Mouse (Mus musculus) liver, embryonic 12.5 days (tissue): ENCODE data around the gene Zfp189. TPM values are rescaled to one million over a fixed set of nuclear protein-coding genes. Genes with fewer than 3 reads are reported as not detected.
"Not testable (repeated sequence)": the region's sequence is repeated elsewhere in the genome, so short reads cannot be mapped to it uniquely, and the experiment has no call there.

Experiments used
- ATAC-seq: fragments of 200-750 bp; cut with Nextera tagmentation; 2 replicates; pipeline ENCODE4 v1.8.0; 2017; ENCODE audit warnings: moderate number of reproducible peaks, mild to moderate bottlenecking, moderate library complexity
- H3K27ac ChIP-seq: fragments of 300-500 bp; sonication (generic); 2 replicates; pipeline ENCODE4 v1.5.1; 2016; ENCODE audit warnings: mild to moderate bottlenecking
- H3K27me3 ChIP-seq: fragments of 300-500 bp; sonication (generic); replicated peaks from 2 replicates; pipeline ENCODE4 v1.6.1; 2016; ENCODE audit warnings: mild to moderate bottlenecking, moderate library complexity
- H3K36me3 ChIP-seq: fragments of 300-500 bp; sonication (generic); 2 replicates; pipeline ENCODE4 v1.6.1; 2016; ENCODE audit warnings: mild to moderate bottlenecking, moderate library complexity
- H3K4me1 ChIP-seq: fragments of 300-500 bp; sonication (generic); 2 replicates; pipeline ENCODE4 v1.6.1; 2016
- H3K4me2 ChIP-seq: fragments of 300-500 bp; sonication (generic); 2 replicates; pipeline ENCODE4 v1.6.1; 2016; ENCODE audit warnings: mild to moderate bottlenecking, moderate library complexity
- H3K4me3 ChIP-seq: fragments of 300-500 bp; sonication (generic); 2 replicates; pipeline ENCODE4 v1.5.1; 2016; ENCODE audit warnings: mild to moderate bottlenecking, moderate library complexity
- H3K9ac ChIP-seq: fragments of 300-500 bp; sonication (generic); 2 replicates; pipeline ENCODE4 v1.6.1; 2016; ENCODE audit warnings: mild to moderate bottlenecking, moderate library complexity
- H3K9me3 ChIP-seq: fragments of 300-500 bp; sonication (generic); replicated peaks from 2 replicates; pipeline ENCODE4 v1.6.1; 2016; ENCODE audit warnings: mild to moderate bottlenecking, moderate library complexity
- WGBS: fragments of 180-500 bp; shearing (Covaris S2); methylation state at CpG from one replicate; pipeline ENCODE4 v1.1.7; 2016; ENCODE audit not compliant: insufficient replicate concordance; 5-methylcytosine and 5-hydroxymethylcytosine counted together
- polyA plus RNA-seq: library from polyadenylated mRNA; unstranded; fragments of >200 nt; fragmentation: Nextera tagmentation; extraction: Ambion mirVana; gene quantifications from 2 replicates; pipeline ENCODE4 v1.2.1, GENCODE M21; 2016

Zfp189 gene
- polyA plus RNA-seq, result 4.3 and 4.6 TPM in 2 replicates

DNA sequence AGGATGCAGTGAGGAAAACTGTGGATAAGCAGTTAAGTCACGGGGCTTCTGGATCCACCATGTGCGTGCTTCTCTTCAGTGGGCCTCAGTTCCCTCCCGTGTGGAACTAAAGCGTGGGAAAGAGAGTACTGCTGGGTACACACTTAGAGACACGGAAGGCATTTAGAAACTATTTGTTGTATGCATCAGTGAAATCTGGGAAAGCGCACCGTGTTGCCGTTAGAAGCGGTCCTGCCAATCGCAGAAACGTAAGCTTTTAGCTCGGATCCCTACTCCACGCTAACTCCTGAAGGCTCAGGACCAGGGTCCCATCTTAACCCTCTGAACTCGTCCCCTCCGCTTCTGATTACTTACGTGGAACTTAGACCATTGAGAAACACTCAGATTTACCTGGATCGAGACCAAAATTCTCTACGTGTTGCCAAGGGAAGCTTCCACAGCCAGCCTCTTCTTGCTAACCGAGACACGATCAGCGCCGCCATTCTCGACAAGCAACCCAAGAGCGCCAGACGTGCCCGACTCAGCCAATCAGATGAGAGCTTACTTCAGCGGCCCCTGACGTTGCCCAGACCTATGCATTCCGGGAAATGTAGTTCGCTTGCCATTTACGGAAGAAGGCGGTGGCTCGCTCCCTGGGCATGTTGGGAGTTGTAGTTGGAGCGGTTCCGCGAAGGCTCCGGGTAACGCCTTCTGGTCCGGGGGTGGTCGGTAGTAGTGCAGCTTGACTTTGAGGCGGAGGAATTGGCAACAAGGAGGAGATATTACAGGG, at the start of gene Zfp189, which contains the start of gene Mrpl50:
TSS of gene Zfp189 (plus strand) at position 605 of the 769 bp plus-strand sequence.
TSS of gene Mrpl50 (minus strand) at position 522 of the 769 bp plus-strand sequence.
- Histone ChIP-seq H3K9ac (peak within 1 kb of the TSS; percentile 80), H3K4me2 (peak within 1 kb of the TSS; percentile 82), H3K36me3 (peaks cover 42% of the 10 kb centered on the region), H3K4me1 (peaks cover 38% of the 10 kb centered on the region), H3K27me3 (no peaks in the 10 kb centered on the region), H3K4me3 (peak within 1 kb of the TSS; percentile 77), H3K9me3 (no peaks in the 10 kb centered on the region), H3K27ac (peak within 1 kb of the TSS; percentile 66; the same call in 1 of the 2 replicates)
- under 1% methylated on average over 41 of the region's 41 CpGs for WGBS
- ATAC-seq, result peak; percentile 99

GRCm38 (mm10) chr4:49473435-49474100, 47.4 kb upstream of the Zfp189 start, which contains the start of gene Acnat1:
Gene Acnat1 (minus strand): TSS chr4:49473912.
- Histone ChIP-seq H3K4me2 (peak within 1 kb of the TSS; percentile 53), H3K9ac (no peak within 1 kb of the TSS), H3K4me3 (no peak within 1 kb of the TSS)

DNA sequence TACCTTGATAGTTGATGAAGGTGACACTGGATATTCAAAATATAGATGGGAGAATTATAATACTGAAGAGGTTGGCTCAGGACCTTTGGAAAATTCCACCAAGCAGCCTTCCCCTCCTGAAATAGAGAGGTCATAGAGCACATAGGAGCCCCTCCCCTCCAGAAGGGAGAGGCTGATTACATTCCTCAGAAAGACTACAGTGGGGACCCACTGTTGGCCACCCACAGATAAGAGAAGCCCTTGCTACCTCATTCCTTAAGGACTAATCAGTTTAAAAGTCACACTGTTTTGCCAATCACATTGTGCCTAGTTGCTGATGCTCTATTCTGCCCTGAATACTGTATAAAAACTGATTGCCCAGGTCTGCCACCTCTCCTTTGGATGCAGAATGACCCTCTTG, 46.4 kb upstream of the Zfp189 start:
- Histone ChIP-seq H3K4me2 (peak overlapping the region; percentile 53), H3K4me3 (no peak overlapping the region), H3K27ac (peak overlapping the region; percentile 69), H3K27me3 (no peaks in the 10 kb centered on the region), H3K9ac (no peak overlapping the region), H3K9me3 (no peaks in the 10 kb centered on the region), H3K4me1 (peaks cover 62% of the 10 kb centered on the region), H3K36me3 (no peaks in the 10 kb centered on the region)
- ATAC-seq, result peak; percentile 93

More at GRCm38 (mm10) chr4:49473435-49474100, 47.4 kb upstream of the Zfp189 start, which contains the start of gene Acnat1:
- 45% methylated on average over 3 of the region's 3 CpGs for WGBS
- Histone ChIP-seq H3K36me3 (no peaks in the 10 kb centered on the region), H3K27ac (peak within 1 kb of the TSS; percentile 69), H3K27me3 (no peaks in the 10 kb centered on the region), H3K4me1 (peaks cover 58% of the 10 kb centered on the region), H3K9me3 (no peaks in the 10 kb centered on the region)
- ATAC-seq, result no peak

DNA sequence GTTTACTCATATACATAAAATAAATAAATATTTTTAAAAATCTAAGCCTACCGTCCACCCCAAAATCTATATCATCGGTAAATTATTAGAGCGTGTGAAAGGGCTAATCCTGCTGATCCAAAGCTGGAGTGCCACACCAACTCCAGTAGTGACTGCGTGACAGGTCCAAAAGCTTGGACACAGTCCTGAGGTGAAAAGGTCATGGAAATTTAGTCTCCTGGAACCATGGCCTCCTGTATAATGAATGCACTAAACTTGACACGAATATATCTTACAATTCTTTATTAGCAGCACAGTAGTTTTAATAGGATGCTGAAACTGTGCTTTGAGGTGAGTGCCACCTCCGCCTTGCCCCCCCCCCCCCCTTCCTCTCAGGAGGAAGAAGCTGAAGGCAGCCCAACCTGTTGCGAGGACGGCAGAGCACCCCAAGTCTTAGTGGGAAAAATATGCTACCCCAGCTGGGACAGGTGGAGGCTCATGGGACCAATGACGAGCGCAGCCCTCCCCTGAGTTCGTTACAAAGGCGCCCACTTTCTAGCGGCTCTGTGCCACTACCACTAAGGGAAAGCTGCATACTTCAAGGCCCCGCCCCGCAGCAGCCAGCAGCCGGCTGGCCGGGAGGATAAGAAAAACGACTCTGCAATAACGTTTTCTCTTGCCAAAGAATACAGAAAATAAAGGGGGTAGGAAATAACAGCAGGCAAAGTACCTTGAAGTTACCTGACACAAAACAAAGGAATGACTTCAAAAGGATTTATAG, 42.7 kb upstream of the Zfp189 start:
- H3K9me3 ChIP-seq, result no peaks in the 10 kb centered on the region
- peak overlapping the region; percentile 69 for H3K27ac ChIP-seq
- H3K36me3 ChIP-seq, result no peaks in the 10 kb centered on the region
- peaks cover 74% of the 10 kb centered on the region for H3K4me1 ChIP-seq
- peak overlapping the region; percentile 44 for H3K4me3 ChIP-seq
- peak overlapping the region; percentile 72 for H3K4me2 ChIP-seq
- WGBS, result 19% methylated on average over 19 of the region's 19 CpGs
- peak overlapping the region; percentile 68 for H3K9ac ChIP-seq
- peak; percentile 82 for ATAC-seq
- H3K27me3 ChIP-seq, result no peaks in the 10 kb centered on the region

- peak overlapping the region; percentile 68; the same call in 1 of the 2 replicates for H3K9ac ChIP-seq
- not testable (repeated sequence) for H3K36me3 ChIP-seq, H3K4me3 ChIP-seq, ATAC-seq, H3K9me3 ChIP-seq, H3K27me3 ChIP-seq
- H3K4me1 ChIP-seq, result peaks cover 66% of the 10 kb centered on the region
- H3K4me2 ChIP-seq, result peak overlapping the region; percentile 72
- H3K27ac ChIP-seq, result peak overlapping the region; percentile 69
- WGBS, result 13% methylated on average over 2 of the region's 2 CpGs
These were observed 41.9 kb upstream of the Zfp189 start for GRCm38 (mm10) chr4:49479035-49479434.

DNA sequence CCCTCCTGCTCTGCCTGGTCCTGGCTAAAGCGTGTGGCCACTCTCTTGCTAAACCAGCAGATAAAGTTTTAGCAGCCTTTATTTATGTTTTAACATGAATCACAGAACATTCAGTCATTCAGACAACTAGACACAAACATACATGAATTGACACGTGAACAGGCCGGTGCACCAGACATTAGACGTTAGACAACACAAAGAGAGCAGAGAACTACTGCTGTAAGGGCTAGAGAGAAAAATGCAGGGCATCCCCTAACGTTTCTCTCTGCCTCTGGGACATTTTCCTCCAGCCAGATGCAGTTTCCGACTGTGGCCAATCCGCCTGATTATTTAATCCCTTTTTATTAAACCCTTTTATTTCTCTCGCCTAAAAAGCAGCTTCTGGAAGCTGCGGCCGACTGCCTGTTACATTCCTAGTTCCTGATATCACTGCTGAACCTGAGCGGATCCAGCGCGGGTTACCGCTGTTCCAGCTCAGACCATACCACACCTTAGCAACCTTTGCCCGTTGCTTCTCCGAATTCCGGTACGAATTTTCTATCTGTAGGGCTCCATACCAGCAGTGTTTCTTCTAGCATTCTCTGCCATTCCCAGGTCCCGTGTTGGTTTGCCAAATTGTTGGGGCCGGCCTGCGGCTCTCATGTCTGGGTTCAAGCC, 40.7 kb upstream of the Zfp189 start:
- Histone ChIP-seq H3K9me3 (no peaks in the 10 kb centered on the region), H3K36me3 (no peaks in the 10 kb centered on the region), H3K27me3 (no peaks in the 10 kb centered on the region), H3K27ac (peak overlapping the region; percentile 47; the same call in 1 of the 2 replicates), H3K4me3 (no peak overlapping the region), H3K4me1 (peaks cover 54% of the 10 kb centered on the region), H3K4me2 (peak overlapping the region; percentile 37), H3K9ac (no peak overlapping the region)
- 37% methylated on average over 21 of the region's 21 CpGs for WGBS
- no peak for ATAC-seq

DNA sequence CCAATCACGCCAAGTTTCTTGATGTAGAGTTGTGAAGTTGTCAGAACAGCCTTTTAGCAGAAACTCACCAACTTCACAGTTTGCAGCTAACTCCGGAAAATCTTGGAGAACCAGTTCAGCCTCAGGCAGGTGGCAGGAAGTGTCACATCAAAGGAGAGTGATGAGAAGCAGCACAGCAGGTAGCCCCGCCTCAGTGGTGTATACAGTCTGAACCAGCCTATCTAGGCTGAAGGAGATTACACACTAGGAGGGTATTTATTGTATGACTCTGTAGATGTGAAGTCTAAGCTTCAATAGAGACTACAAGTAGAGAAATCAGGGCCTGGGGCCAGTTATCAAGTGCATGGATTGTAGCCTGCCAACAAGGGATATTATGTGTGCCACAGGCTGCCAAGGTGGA, 40.1 kb upstream of the Zfp189 start:
- no peaks in the 10 kb centered on the region for H3K36me3 ChIP-seq
- H3K27me3 ChIP-seq, result no peaks in the 10 kb centered on the region
- no peak overlapping the region for H3K9ac ChIP-seq
- H3K4me1 ChIP-seq, result peaks cover 48% of the 10 kb centered on the region
- no peak overlapping the region for H3K27ac ChIP-seq
- 62% methylated on average over 3 of the region's 3 CpGs for WGBS
- H3K9me3 ChIP-seq, result no peaks in the 10 kb centered on the region
- H3K4me2 ChIP-seq, result peak overlapping the region; percentile 37; the same call in 1 of the 2 replicates
- H3K4me3 ChIP-seq, result no peak overlapping the region
- no peak for ATAC-seq

- Histone ChIP-seq H3K4me2 (no peak overlapping the region), H3K36me3 (no peaks in the 10 kb centered on the region), H3K4me1 (peaks cover 11% of the 10 kb centered on the region), H3K4me3 (no peak overlapping the region), H3K9me3 (no peaks in the 10 kb centered on the region), H3K27ac (peak overlapping the region; percentile 54; the same call in 1 of the 2 replicates), H3K9ac (no peak overlapping the region), H3K27me3 (no peaks in the 10 kb centered on the region)
- peak; percentile 78 for ATAC-seq
These were observed 35.5 kb upstream of the Zfp189 start for GRCm38 (mm10) chr4:49485442-49485841.

- ATAC-seq, H3K9me3 ChIP-seq, H3K4me3 ChIP-seq, H3K9ac ChIP-seq, H3K36me3 ChIP-seq, H3K27me3 ChIP-seq, H3K4me1 ChIP-seq, H3K4me2 ChIP-seq: not testable (repeated sequence)
- 63% methylated on average over 3 of the region's 3 CpGs for WGBS
- peak overlapping the region; percentile 40; the same call in 1 of the 2 replicates for H3K27ac ChIP-seq
These were observed 34.9 kb upstream of the Zfp189 start for GRCm38 (mm10) chr4:49485934-49486650.

DNA sequence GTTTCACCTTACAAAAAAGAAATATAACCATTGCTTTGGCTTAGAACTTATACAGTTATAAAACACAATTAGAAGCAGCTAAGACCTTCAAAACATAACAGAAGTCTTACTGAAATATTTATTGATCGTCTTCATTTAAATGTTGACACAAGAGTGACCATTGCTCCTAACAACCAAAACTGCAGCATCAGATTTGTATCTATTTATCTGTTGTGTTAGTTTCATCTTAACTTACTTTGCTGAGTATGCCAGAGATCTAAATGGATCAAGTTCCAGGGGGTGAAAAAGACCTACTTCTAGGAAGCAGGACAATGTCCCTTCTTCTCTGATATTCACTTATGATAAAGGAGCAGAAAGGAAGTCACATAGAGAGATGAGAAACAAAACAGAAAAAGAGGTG, 17.4 kb upstream of the Zfp189 start:
- H3K4me3 ChIP-seq, result no peak overlapping the region
- H3K4me1 ChIP-seq, result peaks cover 5% of the 10 kb centered on the region; the same call in 1 of the 2 replicates
- no peak overlapping the region for H3K9ac ChIP-seq
- WGBS, result 72% methylated on average over 1 of the region's 1 CpGs
- ATAC-seq, result no peak
- no peaks in the 10 kb centered on the region for H3K27me3 ChIP-seq
- no peak overlapping the region for H3K4me2 ChIP-seq
- no peaks in the 10 kb centered on the region for H3K9me3 ChIP-seq
- H3K36me3 ChIP-seq, result no peaks in the 10 kb centered on the region
- H3K27ac ChIP-seq, result no peak overlapping the region

GRCm38 (mm10) chr4:49506386-49506785, 14.6 kb upstream of the Zfp189 start, which contains the start of gene Baat:
Gene Baat (minus strand): TSS chr4:49506557.
- Histone ChIP-seq H3K4me2 (no peak within 1 kb of the TSS), H3K9me3 (no peaks in the 10 kb centered on the region), H3K27me3 (no peaks in the 10 kb centered on the region), H3K27ac (no peak within 1 kb of the TSS), H3K9ac (no peak within 1 kb of the TSS), H3K36me3 (peaks cover under 1% of the 10 kb centered on the region), H3K4me1 (peaks cover 5% of the 10 kb centered on the region; the same call in 1 of the 2 replicates), H3K4me3 (no peak within 1 kb of the TSS)
- ATAC-seq, result no peak
- 56% methylated on average over 3 of the region's 3 CpGs for WGBS
